Mouse (Mus musculus) left cerebral cortex, adult 2 months (tissue): Measurements from ENCODE around the gene Kank4. TPM values are rescaled to one million over a fixed set of nuclear protein-coding genes. Genes with fewer than 3 reads are reported as not detected.
"Not testable (repeated sequence)": the region's sequence is repeated elsewhere in the genome, so short reads cannot be mapped to it uniquely, and the experiment has no call there.

Source experiments
- DNase-seq, 2 experiments: peaks; one replicate each; pipeline ENCODE4 v3.0.0; 2021 to 2022; ENCODE audit warnings: low spot score in 2 of 2, mixed read lengths in 1 of 2; ENCODE audit errors: extremely low spot score in 1 of 2
- H3K27ac ChIP-seq: fragments of 200-600 bp; 2 replicates; pipeline ENCODE4 v1.8.1; 2022
- H3K4me3 ChIP-seq: fragments of 200-600 bp; 2 replicates; pipeline ENCODE4 v1.8.1; 2022
- CTCF ChIP-seq: fragments of 200-600 bp; IDR thresholded peaks from 2 replicates; pipeline ENCODE4 v1.8.1; 2022; ENCODE audit warnings: antibody characterized with exemption, mild to moderate bottlenecking, moderate library complexity
- intact Hi-C: fragments of 180-260 bp; cut with DNase I; formaldehyde crosslinking; loops from one replicate; pipeline ENCODE4 v1.15.1; 2025
- total RNA-seq, 2 experiments: library from RNA; stranded (reverse); gene quantifications; 2 replicates each; pipeline ENCODE4 v1.2.3; 2021

The Kank4 gene
- total RNA-seq, 2 experiments from 2014 or later, result 2.5 to 3.0 TPM

- no peak for DNase-seq
- Histone ChIP-seq H3K4me3 (no peak overlapping the region), H3K27ac (no peak overlapping the region)
- intact Hi-C loops, result no loop called here
- TF ChIP-seq CTCF, result no peak
These were observed 29.1 kb upstream of the Kank4 start for GRCm38 (mm10) chr4:98846396-98846795.

- intact Hi-C loops, result no loop called here
- no peak for TF ChIP-seq CTCF
- Histone ChIP-seq H3K4me3 (no peak overlapping the region), H3K27ac (no peak overlapping the region)
- no peak for DNase-seq
These were observed 28.4 kb upstream of the Kank4 start for GRCm38 (mm10) chr4:98845687-98846125.

- intact Hi-C loops, result no loop called here
- no peak for DNase-seq
- no peak overlapping the region for H3K27ac ChIP-seq
- H3K4me3 ChIP-seq, result no peak overlapping the region
- TF ChIP-seq CTCF, result no peak
These were observed 27.9 kb upstream of the Kank4 start for GRCm38 (mm10) chr4:98845201-98845600.

GRCm38 (mm10) chr4:98843906-98844597 lies 26.7 kb upstream of the Kank4 start:
- no peak overlapping the region for H3K4me3 ChIP-seq
- intact Hi-C loops, result no loop called here
- no peak overlapping the region for H3K27ac ChIP-seq
- TF ChIP-seq CTCF, result no peak
- no peak for DNase-seq

GRCm38 (mm10) chr4:98841251-98841650 lies 23.9 kb upstream of the Kank4 start:
- intact Hi-C loops, DNase-seq, H3K4me3 ChIP-seq, H3K27ac ChIP-seq: not testable (repeated sequence)

GRCm38 (mm10) chr4:98840526-98840925 lies 23.2 kb upstream of the Kank4 start:
- intact Hi-C loops, result no loop called here
- H3K4me3 ChIP-seq, result no peak overlapping the region
- TF ChIP-seq CTCF, result no peak
- no peak overlapping the region for H3K27ac ChIP-seq
- no peak for DNase-seq

- no peak overlapping the region for H3K27ac ChIP-seq
- no peak for TF ChIP-seq CTCF
- no peak overlapping the region for H3K4me3 ChIP-seq
- intact Hi-C loops, result no loop called here
- DNase-seq, result no peak
These were observed 21.6 kb upstream of the Kank4 start for GRCm38 (mm10) chr4:98838913-98839312.

- DNase-seq, result no peak
- TF ChIP-seq CTCF, result no peak
- no peak overlapping the region for H3K4me3 ChIP-seq
- intact Hi-C loops, result no loop called here
- H3K27ac ChIP-seq, result no peak overlapping the region
These were observed 20.6 kb upstream of the Kank4 start for GRCm38 (mm10) chr4:98837715-98838505.

GRCm38 (mm10) chr4:98836519-98836918 lies 19.2 kb upstream of the Kank4 start:
- intact Hi-C loops, result no loop called here
- no peak for TF ChIP-seq CTCF

GRCm38 (mm10) chr4:98834782-98835181 lies 17.4 kb upstream of the Kank4 start:
- Histone ChIP-seq H3K27ac (no peak overlapping the region), H3K4me3 (no peak overlapping the region)
- DNase-seq, result no peak
- no peak for TF ChIP-seq CTCF
- intact Hi-C loops, result no loop called here

More at GRCm38 (mm10) chr4:98836519-98836918, 19.2 kb upstream of the Kank4 start:
- Histone ChIP-seq H3K4me3 (no peak overlapping the region), H3K27ac (no peak overlapping the region)
- no peak for DNase-seq

- Histone ChIP-seq H3K4me3 (no peak overlapping the region), H3K27ac (no peak overlapping the region)
- TF ChIP-seq CTCF, result no peak
- intact Hi-C loops, result no loop called here
- DNase-seq, result no peak
These were observed 14.4 kb upstream of the Kank4 start for GRCm38 (mm10) chr4:98831726-98832125.

- intact Hi-C loops, result no loop called here
- no peak overlapping the region for H3K27ac ChIP-seq
- DNase-seq, result no peak
- H3K4me3 ChIP-seq, result no peak overlapping the region
- no peak for TF ChIP-seq CTCF
These were observed 9.4 kb upstream of the Kank4 start for GRCm38 (mm10) chr4:98826701-98827100.

GRCm38 (mm10) chr4:98823740-98824139 lies 6.4 kb upstream of the Kank4 start, which contains the start of gene I0C0044D17Rik:
Gene I0C0044D17Rik (minus strand): TSS chr4:98823840.
- H3K27ac ChIP-seq, intact Hi-C loops: not testable (repeated sequence)

More at GRCm38 (mm10) chr4:98823740-98824139, 6.4 kb upstream of the Kank4 start, which contains the start of gene I0C0044D17Rik:
- DNase-seq, H3K4me3 ChIP-seq: not testable (repeated sequence)
